Mouse (Mus musculus) midbrain, embryonic 12.5 days (tissue): Measurements from ENCODE around the gene Fgfr2. TPM values are rescaled to one million over a fixed set of nuclear protein-coding genes. Genes with fewer than 3 reads are reported as not detected.
A peak's percentile ranks its signal among the peaks of the same experiment; 100 is the strongest.

Experiments
- ATAC-seq: fragments of 200-750 bp; cut with Nextera tagmentation; 2 replicates; pipeline ENCODE4 v1.8.0; 2017; ENCODE audit warnings: low read depth, moderate TSS enrichment, moderate library complexity; ENCODE audit not compliant: low FRiP score
- H3K27ac ChIP-seq: fragments of 300-500 bp; sonication (generic); replicated peaks from 2 replicates; pipeline ENCODE4 v1.5.1; 2016; ENCODE audit warnings: mild to moderate bottlenecking
- H3K27me3 ChIP-seq: fragments of 300-500 bp; sonication (generic); 2 replicates; pipeline ENCODE4 v1.6.1; 2016; ENCODE audit warnings: mild to moderate bottlenecking
- H3K36me3 ChIP-seq: fragments of 300-500 bp; sonication (generic); 2 replicates; pipeline ENCODE4 v1.6.1; 2016
- H3K4me1 ChIP-seq: fragments of 300-500 bp; sonication (generic); 2 replicates; pipeline ENCODE4 v1.6.1; 2016
- H3K4me2 ChIP-seq: fragments of 300-500 bp; sonication (generic); replicated peaks from 2 replicates; pipeline ENCODE4 v1.6.1; 2016; ENCODE audit warnings: mild to moderate bottlenecking, moderate library complexity
- H3K4me3 ChIP-seq: fragments of 300-500 bp; sonication (generic); 2 replicates; pipeline ENCODE4 v1.5.1; 2016; ENCODE audit warnings: mild to moderate bottlenecking
- H3K9ac ChIP-seq: fragments of 300-500 bp; sonication (generic); replicated peaks from 2 replicates; pipeline ENCODE4 v1.6.1; 2016; ENCODE audit warnings: mild to moderate bottlenecking, moderate library complexity
- H3K9me3 ChIP-seq: fragments of 300-500 bp; sonication (generic); 2 replicates; pipeline ENCODE4 v1.6.1; 2016; ENCODE audit warnings: mild to moderate bottlenecking
- WGBS: fragments of 180-500 bp; shearing (Covaris S2); methylation state at CpG from one replicate; pipeline ENCODE4 v1.1.7; 2016; 5-methylcytosine and 5-hydroxymethylcytosine counted together
- polyA plus RNA-seq: library from polyadenylated mRNA; unstranded; fragments of >200 nt; fragmentation: Nextera tagmentation; extraction: Ambion mirVana; gene quantifications from 2 replicates; pipeline ENCODE4 v1.2.1, GENCODE M21; 2016

Fgfr2 gene
- polyA plus RNA-seq, 1 experiment from 2014 or later: 96.5 TPM

DNA sequence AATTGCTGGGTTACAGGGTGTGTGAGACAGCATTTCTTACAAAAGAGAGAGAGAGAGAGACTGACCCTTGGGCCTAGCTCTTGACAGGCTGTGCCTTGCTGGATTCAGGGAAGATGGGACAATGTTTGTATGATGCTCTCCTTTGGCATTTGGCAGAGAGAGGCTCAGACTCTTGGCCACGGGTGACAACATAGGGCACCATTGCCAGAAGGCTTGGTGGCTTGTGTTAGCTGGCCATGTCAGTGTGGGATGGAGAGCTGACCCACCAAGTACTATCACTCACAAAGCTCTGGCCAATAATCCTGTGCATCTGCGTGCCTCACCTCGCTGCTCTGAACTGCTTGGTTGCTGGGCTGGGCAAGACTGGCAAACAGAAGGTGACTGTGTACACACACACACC, 112.7 kb downstream of the Fgfr2 start:
- H3K27me3 ChIP-seq: no peaks in the 10 kb centered on the region
- H3K9me3 ChIP-seq: no peaks in the 10 kb centered on the region
- ATAC-seq: no peak
- peaks cover 65% of the 10 kb centered on the region for H3K4me1 ChIP-seq
- no peak overlapping the region for H3K9ac ChIP-seq
- WGBS: 81% methylated on average over 3 of the region's 3 CpGs
- peaks cover 4% of the 10 kb centered on the region; the same call in 1 of the 2 replicates for H3K36me3 ChIP-seq
- H3K4me3 ChIP-seq: no peak overlapping the region
- 0 out of 2 replicates have a peak overlapping the region, but pooled peaks have one; percentile 42 for H3K27ac ChIP-seq
- no peak overlapping the region for H3K4me2 ChIP-seq

DNA sequence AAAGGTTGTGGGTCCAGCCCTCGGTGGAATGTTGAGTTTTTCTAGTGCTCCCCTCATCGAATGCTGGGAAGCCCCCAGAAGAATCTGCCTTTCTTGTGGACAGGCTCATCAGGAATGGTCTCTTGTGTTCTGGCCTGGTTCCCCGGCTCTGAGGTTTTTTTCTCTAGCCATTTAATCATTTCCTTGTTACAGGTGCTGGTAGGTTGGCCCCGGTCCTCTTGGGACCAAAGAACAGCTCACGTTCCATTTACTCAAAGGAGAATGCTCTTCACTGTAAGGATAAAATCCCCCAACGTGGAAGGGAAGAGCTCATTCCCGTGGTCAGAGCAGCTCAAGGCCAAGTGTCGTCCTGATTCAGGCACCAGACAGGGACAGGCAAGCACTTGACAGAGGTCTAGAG, 113.5 kb downstream of the Fgfr2 start:
- Histone ChIP-seq H3K27ac (no peak overlapping the region), H3K4me2 (no peak overlapping the region), H3K4me1 (peaks cover 57% of the 10 kb centered on the region), H3K4me3 (no peak overlapping the region), H3K9ac (no peak overlapping the region), H3K36me3 (peaks cover 4% of the 10 kb centered on the region; the same call in 1 of the 2 replicates), H3K9me3 (no peaks in the 10 kb centered on the region), H3K27me3 (no peaks in the 10 kb centered on the region)
- no peak for ATAC-seq
- WGBS: 89% methylated on average over 8 of the region's 8 CpGs

DNA sequence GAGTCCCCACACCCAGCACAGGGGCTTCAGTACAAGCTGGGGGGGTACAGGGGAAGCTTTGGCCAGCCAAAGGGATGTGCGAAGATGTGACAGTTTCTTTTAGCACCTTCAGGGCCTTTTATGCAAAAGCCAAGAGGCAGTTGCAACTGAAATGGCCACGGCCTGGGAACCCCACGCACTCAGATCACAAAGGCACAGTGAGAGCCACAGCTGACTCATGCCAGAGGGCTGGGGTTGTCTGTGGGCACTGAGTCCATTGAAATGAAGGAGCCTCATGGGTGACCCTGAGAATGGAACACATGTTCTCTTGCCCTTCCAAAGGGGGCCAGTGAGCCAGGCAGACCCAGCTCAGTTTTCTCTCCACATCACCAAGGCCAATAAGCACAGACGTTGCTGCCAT, 114.5 kb downstream of the Fgfr2 start:
- H3K27ac ChIP-seq: no peak overlapping the region
- H3K4me3 ChIP-seq: no peak overlapping the region
- peaks cover 4% of the 10 kb centered on the region; the same call in 1 of the 2 replicates for H3K36me3 ChIP-seq
- no peak for ATAC-seq
- 92% methylated on average over 4 of the region's 4 CpGs for WGBS
- H3K9me3 ChIP-seq: no peaks in the 10 kb centered on the region
- H3K9ac ChIP-seq: no peak overlapping the region
- no peak overlapping the region for H3K4me2 ChIP-seq
- no peaks in the 10 kb centered on the region for H3K27me3 ChIP-seq
- H3K4me1 ChIP-seq: peaks cover 47% of the 10 kb centered on the region

DNA sequence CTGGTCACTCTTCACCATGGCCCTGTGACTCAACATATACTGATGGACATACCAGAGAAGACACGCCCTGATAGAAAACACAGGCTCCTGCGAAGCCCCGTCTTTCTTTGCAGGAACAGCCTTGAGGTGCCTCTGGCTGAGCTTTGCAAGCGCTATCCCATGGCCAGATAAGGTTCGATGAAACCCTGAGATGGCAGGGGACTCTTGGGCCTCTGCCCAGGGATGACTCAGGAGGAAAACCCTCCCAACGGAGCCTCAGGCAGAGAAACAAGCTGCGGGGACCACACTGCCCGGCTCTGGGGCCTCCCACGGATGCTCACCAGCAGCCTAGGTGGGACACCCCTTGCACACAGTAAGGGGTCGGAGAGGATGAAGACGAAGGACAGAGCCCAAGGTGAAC, 115.8 kb downstream of the Fgfr2 start:
- H3K36me3 ChIP-seq: peaks cover 4% of the 10 kb centered on the region; the same call in 1 of the 2 replicates
- H3K4me2 ChIP-seq: no peak overlapping the region
- H3K27ac ChIP-seq: no peak overlapping the region
- H3K4me3 ChIP-seq: no peak overlapping the region
- ATAC-seq: no peak
- H3K9ac ChIP-seq: no peak overlapping the region
- no peaks in the 10 kb centered on the region for H3K27me3 ChIP-seq
- H3K4me1 ChIP-seq: peaks cover 34% of the 10 kb centered on the region
- 87% methylated on average over 11 of the region's 11 CpGs for WGBS
- H3K9me3 ChIP-seq: no peaks in the 10 kb centered on the region

DNA sequence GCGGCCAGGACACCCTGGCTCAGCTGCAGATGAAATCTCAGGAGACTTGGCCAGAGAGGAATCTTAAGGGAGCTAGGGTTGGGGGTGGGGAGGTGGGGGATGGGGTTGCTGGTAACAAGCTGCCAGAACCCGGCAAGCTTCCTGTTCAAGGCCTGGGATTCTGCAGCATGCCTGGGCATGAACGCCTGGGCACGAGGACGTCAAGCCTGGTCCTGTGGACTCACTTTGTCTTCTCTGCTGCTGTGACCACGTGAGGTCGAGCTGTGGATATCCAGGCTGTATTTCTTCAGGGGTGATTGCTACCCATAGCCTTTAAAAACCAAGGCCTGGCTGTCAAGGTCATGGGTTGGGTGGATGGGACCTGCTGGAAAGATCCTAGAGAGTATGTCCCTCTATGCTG, 117.4 kb downstream of the Fgfr2 start:
- Histone ChIP-seq H3K27ac (no peak overlapping the region), H3K9ac (no peak overlapping the region), H3K4me1 (peaks cover 18% of the 10 kb centered on the region), H3K27me3 (no peaks in the 10 kb centered on the region), H3K9me3 (no peaks in the 10 kb centered on the region), H3K4me2 (no peak overlapping the region), H3K4me3 (no peak overlapping the region), H3K36me3 (peaks cover 4% of the 10 kb centered on the region; the same call in 1 of the 2 replicates)
- no peak for ATAC-seq
- 85% methylated on average over 7 of the region's 7 CpGs for WGBS

DNA sequence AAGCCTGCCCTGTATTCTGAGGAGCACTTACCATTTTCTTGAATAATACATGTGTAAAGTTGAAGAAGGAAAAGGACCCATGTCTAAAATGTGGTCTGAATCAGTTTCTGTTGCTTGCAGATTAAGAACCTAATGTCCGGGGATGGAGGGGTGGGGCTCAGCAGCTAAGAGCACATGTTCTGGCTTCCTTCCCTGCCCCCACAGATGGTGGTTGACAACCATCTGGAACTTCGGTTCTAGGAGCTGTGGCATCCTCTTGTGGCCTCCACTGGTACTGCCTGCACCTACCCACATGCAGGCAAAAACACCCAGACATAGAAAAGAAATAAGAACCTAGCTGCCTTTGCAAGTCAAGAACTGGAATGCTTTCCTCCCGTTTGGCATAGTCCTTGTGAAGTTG, 119.7 kb downstream of the Fgfr2 start:
- Histone ChIP-seq H3K27ac (0 out of 2 replicates have a peak overlapping the region, but pooled peaks have one; percentile 2), H3K9me3 (no peaks in the 10 kb centered on the region), H3K36me3 (peaks cover 14% of the 10 kb centered on the region), H3K4me3 (no peak overlapping the region), H3K9ac (no peak overlapping the region), H3K4me2 (no peak overlapping the region), H3K27me3 (no peaks in the 10 kb centered on the region), H3K4me1 (peaks cover 10% of the 10 kb centered on the region; the same call in 1 of the 2 replicates)
- peak; percentile 65; the same call in 1 of the 2 replicates for ATAC-seq
- 35% methylated on average over 3 of the region's 3 CpGs for WGBS

DNA sequence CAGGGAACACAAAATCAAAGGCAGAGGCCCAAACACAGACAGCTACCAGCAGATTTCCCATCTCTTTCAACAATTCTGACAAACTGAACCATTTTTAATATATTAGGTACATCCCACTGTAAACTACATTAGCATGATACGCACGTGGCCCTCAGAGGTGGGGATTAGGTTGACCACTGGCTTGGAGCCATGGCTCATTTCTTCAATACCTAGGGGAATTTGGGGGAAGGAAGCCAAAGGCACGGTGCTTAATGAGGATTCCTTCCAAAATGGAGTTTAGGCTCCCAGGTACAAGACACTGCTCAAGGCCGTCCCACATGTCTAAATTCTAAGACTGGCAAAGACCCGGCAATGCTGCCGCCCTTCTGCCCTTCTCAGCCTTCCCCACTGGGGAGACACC, 120.9 kb downstream of the Fgfr2 start:
- 88% methylated on average over 6 of the region's 6 CpGs for WGBS

DNA sequence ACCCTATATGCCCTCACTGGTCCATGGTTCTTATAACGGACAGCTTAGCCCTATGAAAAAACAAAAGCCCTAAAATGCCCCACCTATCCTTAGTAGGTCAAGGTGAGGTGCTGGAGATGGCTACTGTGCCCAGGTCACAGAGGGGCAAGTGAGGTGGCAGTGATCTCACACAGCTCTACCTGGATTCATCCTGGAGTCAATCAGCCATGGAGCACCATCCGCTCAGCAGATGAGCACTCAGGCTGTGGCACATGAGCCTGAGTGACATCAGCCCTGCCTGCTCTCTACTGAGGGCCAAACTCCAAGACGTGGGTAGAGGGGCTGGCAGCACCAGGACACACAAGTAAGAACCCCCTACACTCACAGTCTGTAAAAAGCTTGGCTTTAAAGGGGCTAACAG, 121.8 kb downstream of the Fgfr2 start:
- Histone ChIP-seq H3K9me3 (no peaks in the 10 kb centered on the region), H3K4me1 (no peaks in the 10 kb centered on the region), H3K9ac (no peak overlapping the region), H3K4me3 (no peak overlapping the region), H3K27ac (no peak overlapping the region), H3K27me3 (no peaks in the 10 kb centered on the region), H3K36me3 (peaks cover 33% of the 10 kb centered on the region), H3K4me2 (no peak overlapping the region)
- ATAC-seq: no peak
- WGBS: 91% methylated on average over 3 of the region's 3 CpGs

More for the DNA sequence above, 120.9 kb downstream of the Fgfr2 start:
- Histone ChIP-seq H3K4me3 (no peak overlapping the region), H3K36me3 (peaks cover 25% of the 10 kb centered on the region), H3K9ac (no peak overlapping the region), H3K4me1 (no peaks in the 10 kb centered on the region), H3K27me3 (no peaks in the 10 kb centered on the region), H3K27ac (no peak overlapping the region), H3K9me3 (no peaks in the 10 kb centered on the region), H3K4me2 (no peak overlapping the region)
- ATAC-seq: no peak

DNA sequence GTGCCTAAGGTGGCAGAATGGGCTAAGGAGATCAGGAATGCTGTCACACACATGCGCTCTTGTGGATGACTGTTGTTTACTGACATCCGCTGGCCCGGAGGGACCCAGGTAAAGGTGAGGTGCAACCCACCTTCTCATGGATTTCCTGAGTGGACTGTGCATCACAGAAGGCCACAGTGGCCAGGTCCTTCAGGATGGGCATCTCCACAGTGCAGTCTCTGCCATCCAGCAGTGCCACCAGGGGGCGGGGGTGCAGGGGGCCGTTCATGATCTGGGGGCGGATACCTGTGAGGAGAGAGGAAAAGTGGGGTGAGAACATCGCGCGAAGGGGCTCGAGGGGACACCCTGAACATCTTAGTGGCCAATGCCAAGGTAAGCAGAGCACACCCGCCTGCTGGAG, 124.1 kb downstream of the Fgfr2 start:
- no peak overlapping the region for H3K4me3 ChIP-seq
- H3K27ac ChIP-seq: no peak overlapping the region
- H3K4me1 ChIP-seq: no peaks in the 10 kb centered on the region
- WGBS: 96% methylated on average over 11 of the region's 11 CpGs
- H3K36me3 ChIP-seq: peaks cover 51% of the 10 kb centered on the region
- H3K27me3 ChIP-seq: no peaks in the 10 kb centered on the region
- ATAC-seq: no peak
- H3K4me2 ChIP-seq: no peak overlapping the region
- no peak overlapping the region for H3K9ac ChIP-seq
- H3K9me3 ChIP-seq: no peaks in the 10 kb centered on the region

DNA sequence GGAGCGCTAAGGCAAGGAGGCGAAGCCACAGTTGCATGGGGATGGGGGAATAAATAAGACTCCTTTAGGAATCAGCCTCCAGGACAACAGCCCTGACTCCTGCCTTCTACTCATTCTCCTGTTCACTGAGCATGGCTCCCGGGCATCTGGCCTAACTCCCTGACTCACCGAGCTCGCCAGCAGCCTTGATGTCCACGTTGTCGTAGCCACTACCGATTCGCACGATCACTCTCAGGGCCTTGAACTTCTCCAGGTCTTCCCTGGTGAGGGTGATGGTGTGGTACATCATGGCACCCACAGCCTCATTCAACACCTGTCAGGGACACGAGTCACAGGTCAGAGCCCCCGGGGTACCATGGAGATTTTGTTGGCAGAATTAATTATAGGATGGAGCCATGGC, 124.5 kb downstream of the Fgfr2 start:
- H3K27ac ChIP-seq: no peak overlapping the region
- H3K9me3 ChIP-seq: no peaks in the 10 kb centered on the region
- no peaks in the 10 kb centered on the region for H3K27me3 ChIP-seq
- H3K9ac ChIP-seq: no peak overlapping the region
- H3K4me2 ChIP-seq: no peak overlapping the region
- no peak overlapping the region for H3K4me3 ChIP-seq
- peaks cover 51% of the 10 kb centered on the region for H3K36me3 ChIP-seq
- WGBS: 94% methylated on average over 12 of the region's 12 CpGs
- no peaks in the 10 kb centered on the region for H3K4me1 ChIP-seq
- ATAC-seq: no peak

DNA sequence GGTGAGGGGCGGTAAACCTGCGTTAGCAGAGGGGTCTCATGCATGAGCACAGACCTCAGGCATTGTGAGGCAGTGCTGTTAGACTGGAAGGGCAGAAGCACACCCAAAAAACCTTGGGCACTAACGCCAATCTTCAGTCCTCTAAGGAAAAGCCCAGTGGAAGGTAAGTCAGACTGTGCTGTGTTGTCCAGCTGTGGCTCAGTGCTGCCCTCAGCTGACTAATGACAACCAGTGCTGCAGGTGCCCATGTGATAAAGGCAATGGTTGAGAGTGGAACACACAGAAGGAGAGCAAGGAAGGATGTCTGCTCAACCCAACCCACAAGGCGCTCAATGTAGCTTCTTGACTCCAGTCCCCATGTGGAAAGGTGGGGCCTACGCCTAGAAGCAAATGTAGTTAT, 126.8 kb downstream of the Fgfr2 start:
- ATAC-seq: no peak
- H3K4me2 ChIP-seq: no peak overlapping the region
- H3K27ac ChIP-seq: no peak overlapping the region
- peaks cover 60% of the 10 kb centered on the region for H3K36me3 ChIP-seq
- H3K9ac ChIP-seq: no peak overlapping the region
- H3K4me3 ChIP-seq: no peak overlapping the region
- no peaks in the 10 kb centered on the region for H3K4me1 ChIP-seq
- WGBS: 95% methylated on average over 5 of the region's 5 CpGs
- H3K27me3 ChIP-seq: no peaks in the 10 kb centered on the region
- H3K9me3 ChIP-seq: no peaks in the 10 kb centered on the region

DNA sequence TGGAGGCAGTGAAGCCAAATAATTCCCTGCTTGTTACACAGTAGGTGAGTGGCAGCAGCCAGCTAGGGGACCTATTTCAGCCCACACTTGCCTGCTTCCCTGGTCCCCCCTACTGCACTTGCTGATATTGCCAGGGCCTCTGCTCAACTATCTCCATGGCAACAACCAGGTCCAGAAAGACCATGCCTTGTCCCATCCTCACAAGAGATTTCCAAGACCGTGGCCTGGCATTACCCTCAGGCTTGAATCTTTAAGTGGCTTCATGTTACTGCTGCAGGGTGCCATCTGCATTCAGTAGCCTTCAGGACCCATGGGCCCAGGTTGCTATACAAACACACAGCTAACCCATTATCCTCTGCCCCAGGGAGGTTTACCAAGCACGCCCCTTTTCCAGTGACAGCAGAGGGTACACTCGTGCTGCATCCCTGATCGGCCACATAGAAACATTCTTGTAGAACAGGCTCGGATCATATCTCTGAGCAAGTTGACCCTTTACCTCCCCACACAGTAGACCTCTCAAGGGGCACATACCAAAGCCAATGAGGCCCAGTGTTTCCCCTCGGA, 128.4 kb downstream of the Fgfr2 start:
- H3K4me2 ChIP-seq: no peak overlapping the region
- no peak for ATAC-seq
- H3K36me3 ChIP-seq: peaks cover 74% of the 10 kb centered on the region
- 71% methylated on average over 6 of the region's 6 CpGs for WGBS
- no peaks in the 10 kb centered on the region for H3K27me3 ChIP-seq
- no peaks in the 10 kb centered on the region for H3K9me3 ChIP-seq
- no peak overlapping the region for H3K9ac ChIP-seq
- H3K4me1 ChIP-seq: no peaks in the 10 kb centered on the region
- no peak overlapping the region for H3K4me3 ChIP-seq
- no peak overlapping the region; the same call in 1 of the 2 replicates for H3K27ac ChIP-seq

DNA sequence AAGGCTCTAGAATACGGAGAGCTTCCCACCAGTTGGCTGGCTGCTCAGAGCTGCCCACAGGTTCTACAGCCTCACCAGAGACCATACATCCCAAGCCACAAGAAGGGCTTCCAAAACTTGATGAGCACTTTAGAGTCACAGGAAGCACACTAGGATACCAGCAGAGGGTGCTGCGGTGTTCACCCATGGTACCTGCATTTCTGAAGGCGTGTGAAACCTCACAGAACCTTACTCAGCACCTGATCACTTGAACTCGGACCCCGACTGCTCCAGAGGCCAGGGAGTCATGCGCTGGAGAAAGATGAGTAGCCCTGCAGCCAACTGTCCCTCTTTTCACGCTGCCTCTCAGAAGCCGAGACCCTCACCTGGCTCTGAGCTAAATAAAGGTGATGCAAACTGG, 129.0 kb downstream of the Fgfr2 start:
- Histone ChIP-seq H3K4me3 (no peak overlapping the region), H3K27ac (no peak overlapping the region), H3K27me3 (no peaks in the 10 kb centered on the region), H3K36me3 (peaks cover 76% of the 10 kb centered on the region), H3K9me3 (no peaks in the 10 kb centered on the region), H3K9ac (no peak overlapping the region), H3K4me2 (no peak overlapping the region), H3K4me1 (no peaks in the 10 kb centered on the region)
- WGBS: 86% methylated on average over 8 of the region's 8 CpGs
- ATAC-seq: no peak
